Mouse (Mus musculus): ENCODE data around the gene Gramd4.

- TF ChIP-seq CTCF (conservative IDR thresholded peaks at IDR 0.05; ENCODE audit: insufficient read depth, insufficient read length, low read depth, low read length) (no peak), POLR2A (IDR thresholded peaks at IDR 0.05; ENCODE audit: low read depth, low read length) (no peak)
These were observed 7.3 kb downstream of the Gramd4 start for GRCm38 (mm10) chr15:86064850-86065229.
